Mouse (Mus musculus) liver, embryonic 13.5 days (tissue): ENCODE data around the gene Fam118b. TPM values are rescaled to one million over a fixed set of nuclear protein-coding genes. Genes with fewer than 3 reads are reported as not detected.
A peak's percentile ranks its signal among the peaks of the same experiment; 100 is the strongest.

ENCODE experiments used
- ATAC-seq: fragments of 200-750 bp; cut with Nextera tagmentation; 2 replicates; pipeline ENCODE4 v1.8.0; 2017; ENCODE audit warnings: low read depth, mild to moderate bottlenecking, moderate number of reproducible peaks, moderate library complexity
- DNase-seq: peaks from one replicate; pipeline ENCODE4 v3.0.0; 2022
- H3K27ac ChIP-seq: fragments of 300-500 bp; sonication (generic); 2 replicates; pipeline ENCODE4 v1.5.1; 2015; ENCODE audit warnings: moderate library complexity, mild to moderate bottlenecking, inconsistent platforms
- H3K27me3 ChIP-seq: fragments of 300-500 bp; sonication (generic); 2 replicates; pipeline ENCODE4 v1.6.1; 2015; ENCODE audit warnings: mild to moderate bottlenecking, inconsistent platforms
- H3K36me3 ChIP-seq: fragments of 300-500 bp; sonication (generic); 2 replicates; pipeline ENCODE4 v1.6.1; 2015; ENCODE audit warnings: mild to moderate bottlenecking, inconsistent platforms
- H3K4me1 ChIP-seq: fragments of 300-500 bp; sonication (generic); replicated peaks from 2 replicates; pipeline ENCODE4 v1.6.1; 2015; ENCODE audit warnings: inconsistent platforms
- H3K4me2 ChIP-seq: fragments of 300-500 bp; sonication (generic); 2 replicates; pipeline ENCODE4 v1.6.1; 2015; ENCODE audit warnings: inconsistent platforms, mild to moderate bottlenecking, moderate library complexity
- H3K4me3 ChIP-seq: fragments of 300-500 bp; sonication (generic); replicated peaks from 2 replicates; pipeline ENCODE4 v1.5.1; 2015; ENCODE audit warnings: mild to moderate bottlenecking, inconsistent platforms
- H3K9ac ChIP-seq: fragments of 300-500 bp; sonication (generic); 2 replicates; pipeline ENCODE4 v1.6.1; 2015; ENCODE audit warnings: mild to moderate bottlenecking, inconsistent platforms
- H3K9me3 ChIP-seq: fragments of 300-500 bp; sonication (generic); replicated peaks from 2 replicates; pipeline ENCODE4 v1.6.1; 2016; ENCODE audit warnings: inconsistent platforms
- WGBS: fragments of 180-500 bp; shearing (Covaris S2); methylation state at CpG from one replicate; pipeline ENCODE4 v1.1.7; 2015; ENCODE audit not compliant: insufficient replicate concordance; 5-methylcytosine and 5-hydroxymethylcytosine counted together
- polyA plus RNA-seq: library from polyadenylated mRNA; unstranded; fragments of >200 nt; fragmentation: Nextera tagmentation; extraction: Ambion mirVana; gene quantifications from 2 replicates; pipeline ENCODE4 v1.2.1, GENCODE M21; 2015

Fam118b gene
- 16.9 and 19.2 TPM in 2 replicates for polyA plus RNA-seq

GRCm38 (mm10) chr9:35267146-35267975, at the start of gene Fam118b, which contains the start of gene Rpusd4:
Fam118b (minus strand) TSS chr9:35267805.
Rpusd4 (plus strand) TSS chr9:35267865.
- Histone ChIP-seq H3K4me3 (peak within 1 kb of the TSS; percentile 76), H3K27ac (peak within 1 kb of the TSS; percentile 62), H3K36me3 (peaks cover 19% of the 10 kb centered on the region), H3K9me3 (no peaks in the 10 kb centered on the region), H3K4me1 (peaks cover 77% of the 10 kb centered on the region), H3K27me3 (no peaks in the 10 kb centered on the region), H3K4me2 (peak within 1 kb of the TSS; percentile 92), H3K9ac (peak within 1 kb of the TSS; percentile 83)
- WGBS, result under 1% methylated on average over 62 of the region's 62 CpGs
- DNase-seq (peak; percentile 90), ATAC-seq (peak; percentile 91)

- no peaks in the 10 kb centered on the region for H3K36me3 ChIP-seq
- H3K27ac ChIP-seq, result no peak overlapping the region
- WGBS, result 61% methylated on average over 3 of the region's 3 CpGs
- H3K9ac ChIP-seq, result no peak overlapping the region
- H3K4me2 ChIP-seq, result no peak overlapping the region
- H3K9me3 ChIP-seq, result no peaks in the 10 kb centered on the region
- ATAC-seq (no peak), DNase-seq (no peak)
- no peaks in the 10 kb centered on the region for H3K27me3 ChIP-seq
- H3K4me1 ChIP-seq, result no peaks in the 10 kb centered on the region; the same call in 1 of the 2 replicates
- no peak overlapping the region for H3K4me3 ChIP-seq
These were observed 49.2 kb upstream of the Fam118b start for GRCm38 (mm10) chr9:35316771-35317211.

- Histone ChIP-seq H3K36me3 (no peaks in the 10 kb centered on the region), H3K4me1 (no peaks in the 10 kb centered on the region; the same call in 1 of the 2 replicates), H3K4me3 (no peak overlapping the region), H3K9me3 (no peaks in the 10 kb centered on the region), H3K27me3 (no peaks in the 10 kb centered on the region), H3K4me2 (no peak overlapping the region), H3K27ac (no peak overlapping the region), H3K9ac (no peak overlapping the region)
- no peak for ATAC-seq
- 60% methylated on average over 1 of the region's 1 CpGs for WGBS
- DNase-seq, result no peak
These were observed 46.6 kb upstream of the Fam118b start for GRCm38 (mm10) chr9:35314254-35314653.

GRCm38 (mm10) chr9:35313601-35314000, 46.0 kb upstream of the Fam118b start:
- DNase-seq, result no peak
- no peak overlapping the region for H3K27ac ChIP-seq
- no peaks in the 10 kb centered on the region for H3K9me3 ChIP-seq
- H3K9ac ChIP-seq, result no peak overlapping the region
- H3K4me1 ChIP-seq, result no peaks in the 10 kb centered on the region
- H3K27me3 ChIP-seq, result no peaks in the 10 kb centered on the region
- no peak for ATAC-seq
- 30% methylated on average over 4 of the region's 4 CpGs for WGBS
- H3K4me2 ChIP-seq, result no peak overlapping the region
- H3K4me3 ChIP-seq, result no peak overlapping the region
- H3K36me3 ChIP-seq, result no peaks in the 10 kb centered on the region

GRCm38 (mm10) chr9:35312516-35312915, 44.9 kb upstream of the Fam118b start:
- Histone ChIP-seq H3K27ac (no peak overlapping the region), H3K9ac (no peak overlapping the region), H3K9me3 (no peaks in the 10 kb centered on the region), H3K4me1 (no peaks in the 10 kb centered on the region), H3K4me3 (no peak overlapping the region), H3K27me3 (no peaks in the 10 kb centered on the region), H3K4me2 (no peak overlapping the region), H3K36me3 (no peaks in the 10 kb centered on the region)
- 51% methylated on average over 3 of the region's 3 CpGs for WGBS
- ATAC-seq (no peak), DNase-seq (no peak)

GRCm38 (mm10) chr9:35310377-35310776, 42.8 kb upstream of the Fam118b start:
- Histone ChIP-seq H3K4me2 (no peak overlapping the region), H3K9me3 (no peaks in the 10 kb centered on the region), H3K27me3 (no peaks in the 10 kb centered on the region), H3K4me1 (no peaks in the 10 kb centered on the region), H3K36me3 (no peaks in the 10 kb centered on the region), H3K9ac (no peak overlapping the region), H3K27ac (no peak overlapping the region), H3K4me3 (no peak overlapping the region)
- WGBS, result 61% methylated on average over 6 of the region's 6 CpGs
- ATAC-seq (no peak), DNase-seq (no peak)

GRCm38 (mm10) chr9:35307461-35307860, 39.9 kb upstream of the Fam118b start:
- DNase-seq, result no peak
- Histone ChIP-seq H3K4me3 (no peak overlapping the region), H3K9ac (no peak overlapping the region), H3K36me3 (no peaks in the 10 kb centered on the region), H3K4me1 (no peaks in the 10 kb centered on the region), H3K9me3 (no peaks in the 10 kb centered on the region), H3K27ac (no peak overlapping the region), H3K4me2 (no peak overlapping the region), H3K27me3 (no peaks in the 10 kb centered on the region)
- WGBS, result 66% methylated on average over 7 of the region's 7 CpGs
- ATAC-seq, result no peak

- 76% methylated on average over 3 of the region's 3 CpGs for WGBS
These were observed 34.6 kb upstream of the Fam118b start for GRCm38 (mm10) chr9:35302172-35302571.

GRCm38 (mm10) chr9:35297791-35298190, 30.2 kb upstream of the Fam118b start:
- H3K4me3 ChIP-seq, result no peak overlapping the region
- DNase-seq (no peak), ATAC-seq (no peak)
- no peak overlapping the region for H3K4me2 ChIP-seq
- no peaks in the 10 kb centered on the region for H3K36me3 ChIP-seq
- no peaks in the 10 kb centered on the region for H3K27me3 ChIP-seq
- no peaks in the 10 kb centered on the region; the same call in 1 of the 2 replicates for H3K9me3 ChIP-seq
- H3K4me1 ChIP-seq, result no peaks in the 10 kb centered on the region
- no peak overlapping the region for H3K27ac ChIP-seq
- no peak overlapping the region for H3K9ac ChIP-seq

More at GRCm38 (mm10) chr9:35302172-35302571, 34.6 kb upstream of the Fam118b start:
- ATAC-seq, result no peak
- H3K27me3 ChIP-seq, result no peaks in the 10 kb centered on the region
- H3K4me2 ChIP-seq, result no peak overlapping the region
- no peak overlapping the region for H3K4me3 ChIP-seq
- no peak overlapping the region for H3K27ac ChIP-seq
- no peak overlapping the region for H3K9ac ChIP-seq
- no peaks in the 10 kb centered on the region for H3K36me3 ChIP-seq
- H3K9me3 ChIP-seq, result no peaks in the 10 kb centered on the region
- DNase-seq, result no peak
- H3K4me1 ChIP-seq, result no peaks in the 10 kb centered on the region

GRCm38 (mm10) chr9:35293465-35293864, 25.9 kb upstream of the Fam118b start:
- ATAC-seq, result no peak
- WGBS, result 55% methylated on average over 5 of the region's 5 CpGs
- H3K4me2 ChIP-seq, result no peak overlapping the region
- DNase-seq, result no peak
- no peaks in the 10 kb centered on the region; the same call in 1 of the 2 replicates for H3K9me3 ChIP-seq
- H3K27me3 ChIP-seq, result no peaks in the 10 kb centered on the region
- H3K9ac ChIP-seq, result no peak overlapping the region
- H3K27ac ChIP-seq, result no peak overlapping the region
- H3K4me1 ChIP-seq, result no peaks in the 10 kb centered on the region
- H3K36me3 ChIP-seq, result no peaks in the 10 kb centered on the region
- H3K4me3 ChIP-seq, result no peak overlapping the region

GRCm38 (mm10) chr9:35290916-35291315, 23.3 kb upstream of the Fam118b start:
- Histone ChIP-seq H3K27me3 (no peaks in the 10 kb centered on the region), H3K27ac (no peak overlapping the region), H3K4me3 (no peak overlapping the region), H3K9me3 (no peaks in the 10 kb centered on the region), H3K4me1 (no peaks in the 10 kb centered on the region), H3K9ac (no peak overlapping the region), H3K36me3 (no peaks in the 10 kb centered on the region), H3K4me2 (no peak overlapping the region)
- 41% methylated on average over 4 of the region's 4 CpGs for WGBS
- ATAC-seq (no peak), DNase-seq (no peak)

- DNase-seq (no peak), ATAC-seq (no peak)
- H3K9ac ChIP-seq, result no peak overlapping the region
- H3K9me3 ChIP-seq, result no peaks in the 10 kb centered on the region
- no peak overlapping the region for H3K4me2 ChIP-seq
- no peak overlapping the region for H3K4me3 ChIP-seq
- H3K36me3 ChIP-seq, result no peaks in the 10 kb centered on the region
- H3K4me1 ChIP-seq, result no peaks in the 10 kb centered on the region
- 74% methylated on average over 3 of the region's 3 CpGs for WGBS
- no peak overlapping the region for H3K27ac ChIP-seq
- H3K27me3 ChIP-seq, result no peaks in the 10 kb centered on the region
These were observed 22.8 kb upstream of the Fam118b start for GRCm38 (mm10) chr9:35290417-35290816.
